Mouse (Mus musculus): ENCODE data around the gene Snrpd2.
"Not testable (repeated sequence)": the region's sequence is repeated elsewhere in the genome, so short reads cannot be mapped to it uniquely, and the experiment has no call there.

The Snrpd2 gene

GRCm38 (mm10) chr7:19151121-19151520 lies 1.6 kb downstream of the Snrpd2 start:
- DNase-seq = not testable (repeated sequence)

GRCm38 (mm10) chr7:19154796-19155195 lies 5.3 kb downstream of the Snrpd2 start:
- no peak for DNase-seq

- no peak for DNase-seq
Measured at GRCm38 (mm10) chr7:19155825-19156475, 6.4 kb downstream of the Snrpd2 start.

- peak; percentile 93 for DNase-seq
Measured at GRCm38 (mm10) chr7:19157160-19157800, 7.8 kb downstream of the Snrpd2 start.

GRCm38 (mm10) chr7:19158601-19159000 lies 9.1 kb downstream of the Snrpd2 start:
- no peak for DNase-seq

GRCm38 (mm10) chr7:19159411-19159810 lies 9.9 kb downstream of the Snrpd2 start:
- DNase-seq = peak; percentile 46

GRCm38 (mm10) chr7:19160115-19160514 lies 10.6 kb downstream of the Snrpd2 start:
- no peak for DNase-seq

GRCm38 (mm10) chr7:19162928-19163327 lies 13.4 kb downstream of the Snrpd2 start:
- DNase-seq = no peak

GRCm38 (mm10) chr7:19163752-19164151 lies 14.2 kb downstream of the Snrpd2 start:
- no peak for DNase-seq

- no peak for DNase-seq
Measured at GRCm38 (mm10) chr7:19164189-19164588, 14.7 kb downstream of the Snrpd2 start.

- peak; percentile 11 for DNase-seq
Measured at GRCm38 (mm10) chr7:19164978-19165377, 15.5 kb downstream of the Snrpd2 start.

- DNase-seq = peak; percentile 8
Measured at GRCm38 (mm10) chr7:19165656-19166423, 16.3 kb downstream of the Snrpd2 start, which contains the start of gene Gipr. TSS of gene Gipr (minus strand) at chr7:19166127.

- DNase-seq = peak; percentile 5
Measured at GRCm38 (mm10) chr7:19166990-19167389, 17.5 kb downstream of the Snrpd2 start.

- no peak for DNase-seq
Measured at GRCm38 (mm10) chr7:19169506-19169905, 20.0 kb downstream of the Snrpd2 start.

- no peak for DNase-seq
Measured at GRCm38 (mm10) chr7:19170142-19170541, 20.6 kb downstream of the Snrpd2 start.

- peak; percentile 57 for DNase-seq
Measured at GRCm38 (mm10) chr7:19171831-19172230, 22.3 kb downstream of the Snrpd2 start.

- DNase-seq = peak; percentile 74
Measured at GRCm38 (mm10) chr7:19172874-19173273, 23.4 kb downstream of the Snrpd2 start.

- DNase-seq = peak; percentile 92
Measured at GRCm38 (mm10) chr7:19175708-19176515, 26.4 kb downstream of the Snrpd2 start, which contains the start of gene Eml2. TSS of gene Eml2 (plus strand) at chr7:19176421.

- DNase-seq = no peak
Measured at GRCm38 (mm10) chr7:19176516-19176947, 27.0 kb downstream of the Snrpd2 start.

- peak; percentile 66 for DNase-seq
Measured at GRCm38 (mm10) chr7:19177216-19177615, 27.7 kb downstream of the Snrpd2 start.

GRCm38 (mm10) chr7:19178035-19178434 lies 28.5 kb downstream of the Snrpd2 start:
- DNase-seq = peak; percentile 79

GRCm38 (mm10) chr7:19178443-19179092 lies 29.0 kb downstream of the Snrpd2 start:
- DNase-seq = peak; percentile 83
